Mouse (Mus musculus) hindbrain, embryonic 15.5 days (tissue): Measurements from ENCODE around the gene Ppp2r2d. TPM values are rescaled to one million over a fixed set of nuclear protein-coding genes. Genes with fewer than 3 reads are reported as not detected.

Experiments used
- ATAC-seq: fragments of 200-750 bp; cut with Nextera tagmentation; 2 replicates; pipeline ENCODE4 v1.8.0; 2017; ENCODE audit warnings: low read depth, moderate number of reproducible peaks, moderate TSS enrichment; ENCODE audit not compliant: low FRiP score
- H3K27ac ChIP-seq: fragments of 300-500 bp; sonication (generic); replicated peaks from 2 replicates; pipeline ENCODE4 v1.5.1; 2015; ENCODE audit warnings: mild to moderate bottlenecking, inconsistent platforms
- H3K27me3 ChIP-seq: fragments of 300-500 bp; sonication (generic); 2 replicates; pipeline ENCODE4 v1.6.1; 2015; ENCODE audit warnings: control low read depth, inconsistent platforms
- H3K36me3 ChIP-seq: fragments of 300-500 bp; sonication (generic); 2 replicates; pipeline ENCODE4 v1.6.1; 2015; ENCODE audit warnings: control low read depth, inconsistent platforms
- H3K4me1 ChIP-seq: fragments of 300-500 bp; sonication (generic); replicated peaks from 2 replicates; pipeline ENCODE4 v1.6.1; 2015; ENCODE audit warnings: control low read depth, inconsistent platforms
- H3K4me2 ChIP-seq: fragments of 300-500 bp; sonication (generic); 2 replicates; pipeline ENCODE4 v1.6.1; 2015; ENCODE audit warnings: moderate library complexity, mild to moderate bottlenecking, inconsistent platforms
- H3K4me3 ChIP-seq: fragments of 300-500 bp; sonication (generic); 2 replicates; pipeline ENCODE4 v1.5.1; 2015; ENCODE audit warnings: mild to moderate bottlenecking, inconsistent platforms
- H3K9ac ChIP-seq: fragments of 300-500 bp; sonication (generic); 2 replicates; pipeline ENCODE4 v1.6.1; 2015; ENCODE audit warnings: inconsistent platforms
- H3K9me3 ChIP-seq: fragments of 300-500 bp; sonication (generic); 2 replicates; pipeline ENCODE4 v1.6.1; 2016; ENCODE audit warnings: control low read depth, inconsistent platforms
- WGBS: fragments of 180-500 bp; shearing (Covaris S2); methylation state at CpG from one replicate; pipeline ENCODE4 v1.1.7; 2015; 5-methylcytosine and 5-hydroxymethylcytosine counted together
- polyA plus RNA-seq: library from polyadenylated mRNA; unstranded; fragments of >200 nt; fragmentation: Nextera tagmentation; extraction: Ambion mirVana; gene quantifications from 2 replicates; pipeline ENCODE4 v1.2.1, GENCODE M21; 2015

Ppp2r2d gene
- polyA plus RNA-seq, 1 experiment from 2014 or later = 92.6 TPM

- no peaks in the 10 kb centered on the region for H3K36me3 ChIP-seq
- H3K27me3 ChIP-seq = peaks cover 8% of the 10 kb centered on the region; the same call in 1 of the 2 replicates
- H3K9ac ChIP-seq = peak overlapping the region; percentile 92
- H3K4me3 ChIP-seq = peak overlapping the region; percentile 86
- peak overlapping the region; percentile 73 for H3K4me2 ChIP-seq
- WGBS = 6% methylated on average over 10 of the region's 10 CpGs
- H3K27ac ChIP-seq = peak overlapping the region; percentile 75
- no peaks in the 10 kb centered on the region for H3K9me3 ChIP-seq
- H3K4me1 ChIP-seq = peaks cover 37% of the 10 kb centered on the region
- no peak for ATAC-seq
Measured at GRCm38 (mm10) chr7:138908768-138909276, 62.9 kb downstream of the Ppp2r2d start.

GRCm38 (mm10) chr7:138909277-138910192 is 63.7 kb downstream of the Ppp2r2d start, which contains the start of gene Bnip3:
Gene Bnip3 (minus strand): TSS chr7:138909519.
- peak; percentile 96 for ATAC-seq

GRCm38 (mm10) chr7:138910193-138910562 is 64.3 kb downstream of the Ppp2r2d start:
- Histone ChIP-seq H3K9me3 (no peaks in the 10 kb centered on the region), H3K4me1 (peaks cover 37% of the 10 kb centered on the region), H3K4me3 (peak overlapping the region; percentile 86), H3K9ac (peak overlapping the region; percentile 92), H3K27ac (peak overlapping the region; percentile 78), H3K27me3 (peaks cover 8% of the 10 kb centered on the region; the same call in 1 of the 2 replicates), H3K4me2 (peak overlapping the region; percentile 73), H3K36me3 (no peaks in the 10 kb centered on the region)
- no peak for ATAC-seq
- 27% methylated on average over 7 of the region's 7 CpGs for WGBS

More at GRCm38 (mm10) chr7:138909277-138910192, 63.7 kb downstream of the Ppp2r2d start, which contains the start of gene Bnip3:
- peak within 1 kb of the TSS; percentile 78 for H3K27ac ChIP-seq
- H3K9ac ChIP-seq = peak within 1 kb of the TSS; percentile 92
- WGBS = under 1% methylated on average over 62 of the region's 66 CpGs
- H3K4me3 ChIP-seq = peak within 1 kb of the TSS; percentile 86
- peak within 1 kb of the TSS; percentile 73 for H3K4me2 ChIP-seq
- H3K9me3 ChIP-seq = no peaks in the 10 kb centered on the region
- H3K36me3 ChIP-seq = no peaks in the 10 kb centered on the region
- peaks cover 8% of the 10 kb centered on the region; the same call in 1 of the 2 replicates for H3K27me3 ChIP-seq
- H3K4me1 ChIP-seq = peaks cover 37% of the 10 kb centered on the region

GRCm38 (mm10) chr7:138913616-138914015 is 67.7 kb downstream of the Ppp2r2d start:
- no peak overlapping the region for H3K9ac ChIP-seq
- no peaks in the 10 kb centered on the region for H3K36me3 ChIP-seq
- no peak overlapping the region for H3K4me2 ChIP-seq
- peaks cover 8% of the 10 kb centered on the region; the same call in 1 of the 2 replicates for H3K27me3 ChIP-seq
- no peak overlapping the region for H3K4me3 ChIP-seq
- H3K9me3 ChIP-seq = no peaks in the 10 kb centered on the region
- no peak overlapping the region for H3K27ac ChIP-seq
- no peak for ATAC-seq
- 86% methylated on average over 3 of the region's 3 CpGs for WGBS
- peaks cover 14% of the 10 kb centered on the region for H3K4me1 ChIP-seq

GRCm38 (mm10) chr7:138919156-138919944 is 73.5 kb downstream of the Ppp2r2d start:
- peak; percentile 59; the same call in 1 of the 2 replicates for ATAC-seq
- WGBS = 6% methylated on average over 26 of the region's 26 CpGs

GRCm38 (mm10) chr7:138921611-138922010 is 75.7 kb downstream of the Ppp2r2d start:
- no peak overlapping the region for H3K9ac ChIP-seq
- no peak for ATAC-seq
- H3K27me3 ChIP-seq = no peaks in the 10 kb centered on the region
- H3K4me1 ChIP-seq = peaks cover 9% of the 10 kb centered on the region
- no peak overlapping the region for H3K27ac ChIP-seq
- no peak overlapping the region for H3K4me2 ChIP-seq
- no peaks in the 10 kb centered on the region for H3K9me3 ChIP-seq
- H3K36me3 ChIP-seq = no peaks in the 10 kb centered on the region
- H3K4me3 ChIP-seq = no peak overlapping the region
- WGBS = 94% methylated on average over 8 of the region's 8 CpGs

More at GRCm38 (mm10) chr7:138919156-138919944, 73.5 kb downstream of the Ppp2r2d start:
- peak overlapping the region; percentile 49; the same call in 1 of the 2 replicates for H3K27ac ChIP-seq
- peak overlapping the region; percentile 30 for H3K4me3 ChIP-seq
- H3K4me2 ChIP-seq = peak overlapping the region; percentile 56
- no peaks in the 10 kb centered on the region for H3K27me3 ChIP-seq
- H3K9me3 ChIP-seq = no peaks in the 10 kb centered on the region
- H3K4me1 ChIP-seq = peaks cover 9% of the 10 kb centered on the region
- H3K36me3 ChIP-seq = no peaks in the 10 kb centered on the region
- H3K9ac ChIP-seq = 0 out of 2 replicates have a peak overlapping the region, but pooled peaks have one; percentile 1

- no peak overlapping the region for H3K9ac ChIP-seq
- no peaks in the 10 kb centered on the region for H3K27me3 ChIP-seq
- H3K4me3 ChIP-seq = no peak overlapping the region
- H3K36me3 ChIP-seq = no peaks in the 10 kb centered on the region
- H3K4me1 ChIP-seq = peaks cover 9% of the 10 kb centered on the region
- no peak overlapping the region for H3K27ac ChIP-seq
- no peak for ATAC-seq
- H3K4me2 ChIP-seq = no peak overlapping the region
- H3K9me3 ChIP-seq = no peaks in the 10 kb centered on the region
- 14% methylated on average over 3 of the region's 3 CpGs for WGBS
Measured at GRCm38 (mm10) chr7:138923756-138924425, 78.0 kb downstream of the Ppp2r2d start.

- H3K27ac ChIP-seq = no peak overlapping the region
- H3K4me1 ChIP-seq = no peaks in the 10 kb centered on the region
- H3K9ac ChIP-seq = no peak overlapping the region
- no peaks in the 10 kb centered on the region for H3K9me3 ChIP-seq
- 89% methylated on average over 4 of the region's 4 CpGs for WGBS
- no peak overlapping the region for H3K4me3 ChIP-seq
- no peaks in the 10 kb centered on the region for H3K27me3 ChIP-seq
- no peak overlapping the region for H3K4me2 ChIP-seq
- H3K36me3 ChIP-seq = no peaks in the 10 kb centered on the region
- ATAC-seq = no peak
Measured at GRCm38 (mm10) chr7:138928456-138928855, 82.6 kb downstream of the Ppp2r2d start.

Other genes with a start within 250 kb of the Ppp2r2d start
- gene Mapk1ip1, start 194 bp downstream of the Ppp2r2d start, polyA plus RNA-seq = 30.0 and 33.6 TPM in 2 replicates
- 101 and 105 TPM in 2 replicates for gene Bnip3, start 63.4 kb downstream of the Ppp2r2d start, polyA plus RNA-seq
- 10.3 and 12.7 TPM in 2 replicates for gene Jakmip3, start 94.7 kb downstream of the Ppp2r2d start, polyA plus RNA-seq
- gene Dpysl4, start 239.9 kb downstream of the Ppp2r2d start, polyA plus RNA-seq = 183 and 192 TPM in 2 replicates